Mouse (Mus musculus) spleen, postnatal 36 days (tissue): ENCODE results near the gene Ncf2.
A peak's percentile ranks its signal among the peaks of the same experiment; 100 is the strongest.

Experiments
- DNase-seq, 2 experiments: peaks; one replicate each; pipeline ENCODE4 v3.0.0; 2022; ENCODE audit warnings: low spot score in 2 of 2, mixed read lengths in 1 of 2

The Ncf2 gene

DNA sequence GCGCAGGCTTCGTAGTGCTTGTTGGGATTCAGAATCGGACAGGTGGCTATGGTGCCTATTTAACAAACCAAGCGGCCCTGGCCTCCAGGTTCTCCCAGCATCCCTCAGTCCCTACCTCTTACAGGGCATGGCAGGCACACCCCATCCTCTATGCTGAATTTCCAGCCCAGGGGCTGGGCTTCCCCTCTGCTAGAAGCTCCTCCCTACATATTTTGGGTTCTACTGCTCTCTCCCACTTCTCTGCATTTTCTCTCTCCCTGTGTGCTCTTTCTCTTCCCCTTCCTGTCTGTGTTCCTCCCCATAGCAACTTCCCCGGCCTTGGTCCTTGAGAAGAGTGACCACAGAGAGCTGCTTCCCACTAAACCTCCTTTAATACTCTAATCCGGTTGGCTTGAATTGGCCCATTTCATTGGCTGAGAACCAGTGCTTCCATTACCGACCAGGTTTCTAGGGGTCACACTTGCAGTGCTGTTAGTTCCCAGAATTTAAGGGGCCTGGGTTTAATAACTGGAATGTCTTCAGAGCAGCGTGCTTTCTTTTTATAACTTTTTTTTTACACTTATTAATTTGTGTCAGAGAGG lies 3.2 kb upstream of the Ncf2 start:
- DNase-seq = no peak

DNA sequence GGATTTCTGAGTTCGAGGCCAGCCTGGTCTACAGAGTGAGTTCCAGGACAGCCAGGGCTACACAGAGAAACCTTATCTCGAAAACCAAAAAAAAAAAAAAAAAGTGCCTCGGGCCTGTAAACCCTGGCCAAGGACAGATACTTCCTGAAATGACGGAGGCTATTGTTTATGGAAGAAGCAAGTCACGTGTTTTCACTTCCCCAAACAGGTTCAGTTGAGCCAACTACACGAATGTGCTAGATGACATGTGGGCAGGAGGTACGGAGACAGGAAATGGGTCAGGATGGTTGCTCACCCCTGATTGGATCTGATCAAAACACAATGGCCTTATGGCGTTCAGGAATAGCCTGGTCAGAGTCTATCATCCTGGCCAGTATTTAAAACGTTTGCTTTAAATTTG lies 1.9 kb upstream of the Ncf2 start:
- peak; percentile 63 to 77 for DNase-seq

DNA sequence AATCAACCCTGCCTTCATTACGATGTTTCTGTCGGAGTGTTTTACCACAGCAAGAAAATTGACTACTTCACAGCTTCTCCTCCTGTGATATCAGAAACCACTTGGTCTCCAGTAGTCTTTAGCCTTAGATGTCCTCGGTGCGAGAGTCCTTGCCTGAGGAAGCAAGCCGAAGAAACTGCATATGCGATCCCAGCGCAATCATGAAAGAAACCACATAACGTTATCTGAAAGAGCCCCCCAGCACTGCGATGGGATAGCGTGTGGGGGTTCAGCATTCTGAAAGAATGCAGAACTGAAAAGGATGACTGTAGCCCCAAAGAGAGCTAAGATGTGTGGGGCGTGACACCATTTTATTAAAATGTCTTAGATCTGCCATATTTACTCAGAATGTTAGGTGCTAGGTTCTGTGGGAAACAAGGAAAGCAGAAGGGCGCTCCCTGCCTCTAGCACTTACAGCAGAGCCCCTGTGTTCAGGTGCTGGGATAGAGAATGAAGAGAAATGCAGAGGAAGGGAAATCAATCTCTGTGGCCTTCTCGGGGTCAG lies 711 bp downstream of the Ncf2 start:
- DNase-seq = no peak

DNA sequence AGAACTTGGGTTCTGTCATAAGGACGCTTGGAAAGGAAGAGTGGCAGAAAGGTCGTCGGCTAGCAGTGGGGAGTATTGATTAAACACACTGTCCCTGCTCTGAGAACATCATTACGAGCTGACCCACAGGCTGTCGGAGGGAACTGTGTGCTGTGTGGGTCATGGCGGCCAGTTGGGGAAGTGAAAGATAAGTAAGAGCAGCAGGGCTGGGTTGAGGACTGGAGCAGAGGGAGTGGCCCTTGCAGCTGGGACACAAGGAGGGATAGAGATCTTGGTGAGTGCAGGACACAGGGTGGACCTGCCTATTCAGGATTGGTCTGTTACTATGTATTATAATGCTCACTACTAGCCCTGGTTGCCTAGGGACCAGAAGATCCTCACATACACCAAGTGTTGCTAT lies 4.9 kb downstream of the Ncf2 start:
- peak in 1 of 2 experiments; percentile 26 for DNase-seq

DNA sequence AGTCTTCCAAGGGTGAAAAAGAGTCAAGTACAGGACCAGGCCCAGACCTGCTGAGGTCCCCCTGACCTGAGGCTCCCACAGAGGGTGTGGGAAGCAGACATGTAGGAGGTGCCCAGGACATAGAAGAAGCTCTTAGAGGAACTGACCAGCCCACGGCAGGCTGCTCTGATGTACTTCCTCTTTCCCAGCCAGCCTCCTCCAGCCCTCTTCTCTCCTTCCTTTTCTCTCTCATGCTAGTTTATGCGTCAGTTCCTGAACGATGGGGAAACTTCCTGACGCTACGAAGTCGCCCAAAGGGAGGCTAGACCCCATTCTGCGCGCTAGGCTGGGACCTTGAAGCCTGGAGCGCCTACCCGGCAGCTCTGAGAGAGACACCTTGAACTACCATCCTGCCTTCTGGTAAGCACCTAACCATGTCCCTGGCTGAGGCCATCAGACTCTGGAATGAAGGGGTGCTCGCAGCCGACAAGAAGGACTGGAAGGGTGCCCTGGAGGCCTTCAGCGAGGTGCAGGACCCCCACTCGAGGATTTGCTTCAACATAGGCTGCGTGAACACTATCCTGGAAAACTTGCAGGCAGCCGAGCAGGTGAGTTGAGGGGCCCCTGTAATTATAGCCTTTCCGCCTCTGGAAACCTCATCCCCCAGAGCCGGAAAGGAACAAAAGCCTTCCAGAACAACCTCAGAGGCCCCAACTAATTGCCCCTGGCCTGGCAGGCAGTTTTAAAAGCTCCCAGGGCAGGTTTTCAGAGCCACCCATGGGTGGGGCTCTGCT lies 7.8 kb downstream of the Ncf2 start:
- DNase-seq = peak; percentile 67 to 74

DNA sequence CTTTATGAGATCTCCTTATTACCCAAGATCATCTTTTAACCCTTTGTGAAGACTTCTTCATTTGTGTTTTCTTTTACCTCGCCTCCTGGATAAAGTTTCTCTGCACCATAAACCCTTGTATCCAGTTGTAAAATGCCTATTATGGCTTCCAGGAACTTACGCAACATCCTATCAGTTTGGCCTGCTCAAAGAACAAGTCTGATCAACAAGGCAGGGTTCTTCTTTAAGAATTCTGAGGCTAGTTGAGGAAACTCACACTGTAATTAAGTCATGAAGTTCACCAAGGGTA lies 8.3 kb downstream of the Ncf2 start:
- no peak for DNase-seq

DNA sequence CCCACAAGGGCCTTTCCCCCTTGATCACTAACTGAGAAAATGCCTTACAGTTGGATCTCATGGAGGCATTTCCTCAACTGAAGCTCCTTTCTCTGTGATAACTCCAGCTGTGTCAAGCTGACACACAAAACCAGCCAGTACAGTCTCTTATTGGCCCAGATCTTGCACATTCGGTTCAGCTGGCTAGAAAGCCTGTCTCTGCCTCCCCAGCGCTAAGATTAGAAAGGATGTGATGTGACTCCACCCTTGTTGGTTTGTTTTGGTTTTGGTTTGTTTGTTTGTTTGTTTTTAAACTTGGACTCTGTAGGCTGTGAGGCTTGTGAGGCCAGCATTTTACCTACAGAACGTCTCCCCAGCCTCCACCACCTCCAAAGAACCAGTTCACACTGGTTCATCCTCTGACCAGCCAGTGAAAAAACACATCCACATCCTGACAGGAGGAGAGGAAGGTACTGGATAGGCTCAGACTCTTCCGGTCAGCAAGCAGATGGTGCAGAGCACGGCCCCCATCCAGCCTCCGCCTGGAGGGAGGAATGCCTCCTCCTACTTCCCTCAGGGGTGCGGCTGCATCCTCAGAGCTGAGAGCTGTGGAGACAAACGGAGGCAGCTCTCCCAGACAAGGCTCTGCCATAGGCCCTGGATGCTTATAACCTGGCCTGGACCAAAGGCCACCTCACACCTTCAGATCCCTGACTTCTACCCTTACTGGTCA lies 9.7 kb downstream of the Ncf2 start:
- no peak for DNase-seq

DNA sequence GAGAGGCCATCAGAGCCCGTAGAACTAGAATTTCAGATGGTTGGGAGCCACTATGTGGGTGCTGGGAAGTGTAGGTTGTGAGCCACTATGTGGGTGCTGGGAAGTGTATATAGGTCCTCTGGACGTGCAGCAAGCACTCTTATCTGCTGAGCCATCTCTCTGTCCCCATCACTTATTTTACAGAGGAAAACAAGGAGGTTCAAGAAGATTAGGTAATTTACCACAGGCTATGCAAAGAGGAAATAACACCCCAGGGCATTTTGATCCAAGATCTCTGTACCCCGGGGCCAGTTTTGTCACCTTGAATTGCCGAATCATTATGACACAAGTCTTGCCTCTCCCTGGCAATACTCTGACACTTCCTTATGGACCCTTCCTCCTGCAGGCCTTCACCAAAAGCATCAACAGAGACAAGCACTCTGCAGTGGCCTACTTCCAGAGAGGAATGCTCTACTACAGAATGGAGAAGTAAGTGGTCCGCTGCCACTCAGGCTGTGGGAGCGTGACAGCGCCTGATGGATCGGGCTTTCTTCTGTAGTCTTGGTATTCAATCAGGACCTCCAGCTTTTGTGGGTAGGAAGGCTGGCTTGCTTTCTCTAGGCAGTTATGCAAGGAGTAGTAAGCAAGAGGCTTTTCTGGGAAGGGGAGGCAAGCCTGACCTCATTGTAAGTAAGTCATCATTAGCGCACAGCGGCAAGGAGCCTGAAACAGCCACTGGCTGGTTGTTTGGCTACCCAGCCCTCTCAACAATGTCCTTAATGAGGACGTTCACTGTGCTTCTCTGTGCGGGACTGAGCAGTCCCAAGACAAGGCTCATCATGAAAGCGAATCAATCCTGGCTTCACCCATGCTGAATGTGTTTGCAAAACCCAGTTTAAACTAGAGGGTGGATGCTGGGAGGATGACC lies 10.8 kb downstream of the Ncf2 start:
- no peak for DNase-seq

DNA sequence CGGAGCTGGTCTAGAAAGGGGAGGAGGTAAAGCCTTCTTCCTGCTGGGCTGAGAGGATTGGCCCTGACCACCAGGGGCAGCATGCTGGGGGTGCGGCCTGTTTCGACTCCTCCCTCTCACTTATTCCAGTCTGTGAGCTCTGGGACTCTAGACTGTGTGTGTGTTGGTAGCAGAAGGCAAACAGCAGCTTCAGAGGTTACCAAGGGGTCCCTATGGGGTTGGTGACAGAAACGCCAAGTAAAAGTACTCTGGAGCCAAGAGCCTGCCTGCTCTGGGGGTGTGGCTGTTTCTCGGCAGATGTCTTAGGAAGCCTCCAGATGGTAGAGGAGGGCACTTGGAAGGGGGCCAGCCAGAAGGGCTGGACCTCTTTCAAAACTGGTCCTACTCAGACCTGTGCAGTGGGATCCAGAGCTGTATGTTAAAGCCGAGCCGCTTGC lies 15.3 kb downstream of the Ncf2 start:
- DNase-seq = no peak

DNA sequence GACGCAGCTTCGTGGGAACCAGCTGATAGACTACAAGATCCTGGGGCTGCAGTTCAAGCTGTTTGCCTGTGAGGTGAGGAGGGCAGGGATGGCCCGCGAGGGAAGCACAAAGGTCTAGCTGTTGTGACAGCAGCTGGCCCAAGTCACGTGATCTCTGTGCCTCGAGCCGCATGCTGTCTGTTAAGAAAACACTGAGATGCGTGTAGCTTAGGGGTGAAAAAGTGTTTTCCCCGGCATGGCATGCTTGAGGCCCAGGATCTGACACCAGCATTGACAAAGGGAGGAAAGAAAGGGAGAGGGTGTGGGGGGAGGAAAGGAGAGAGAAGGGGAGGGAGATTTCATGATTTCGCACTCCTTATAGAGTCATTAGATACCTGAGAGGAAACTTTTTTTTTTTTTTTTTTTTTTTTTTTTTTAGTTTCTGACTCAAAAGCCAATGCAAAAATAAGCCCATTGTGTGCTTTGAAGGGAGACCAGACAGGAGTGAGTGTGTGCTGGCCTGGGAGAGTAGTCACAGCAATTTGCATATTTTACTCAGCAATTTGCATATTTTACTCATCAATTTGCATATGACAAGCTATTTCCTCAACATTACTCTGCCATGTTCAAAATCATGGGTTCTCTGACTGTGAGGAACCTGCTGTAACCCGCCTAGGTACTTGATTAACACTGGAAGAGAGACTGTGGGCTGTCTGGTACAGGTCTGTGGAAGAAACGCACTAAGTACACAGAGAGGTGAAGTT lies 17.2 kb downstream of the Ncf2 start:
- peak; percentile 54 to 69 for DNase-seq

DNA sequence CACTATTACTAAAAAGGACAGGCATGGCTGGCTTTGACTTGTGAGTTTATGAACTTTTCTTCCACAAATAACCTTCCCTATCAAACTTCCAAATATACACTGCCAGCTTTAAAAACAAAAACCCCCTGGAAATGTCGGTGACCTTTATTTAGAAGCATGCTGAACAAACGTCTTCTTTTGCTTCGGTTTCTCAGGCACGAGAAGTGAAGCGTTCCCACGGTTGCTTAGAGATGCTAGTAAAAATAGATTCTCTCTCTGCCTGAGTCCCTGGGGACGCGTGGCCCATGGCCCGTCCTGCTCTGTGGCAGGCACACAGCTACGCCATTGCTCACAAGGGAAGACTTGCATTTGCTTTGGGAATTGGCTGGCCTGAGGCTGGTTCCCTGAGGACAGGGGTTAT lies 17.8 kb downstream of the Ncf2 start:
- DNase-seq = peak; percentile 87 to 88

DNA sequence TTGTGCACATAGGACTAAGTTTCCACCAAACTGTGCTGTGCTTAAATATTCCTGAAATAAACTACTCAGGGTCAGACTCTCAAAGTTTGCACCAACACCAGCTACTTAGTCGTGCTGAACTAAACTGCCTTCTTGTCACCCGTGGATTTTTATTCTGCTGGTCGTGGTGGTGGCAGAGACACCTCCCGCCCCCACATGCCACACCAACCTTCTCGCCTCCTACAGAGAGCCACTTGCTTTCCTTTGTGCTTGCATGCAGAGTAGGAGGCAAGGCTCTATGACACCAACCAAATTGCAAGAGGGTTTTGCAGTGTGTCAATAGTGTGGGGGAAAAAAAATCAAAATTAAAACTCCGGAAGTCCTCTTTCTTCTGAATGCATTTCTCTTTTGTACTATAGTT lies 19.6 kb downstream of the Ncf2 start:
- no peak for DNase-seq

DNA sequence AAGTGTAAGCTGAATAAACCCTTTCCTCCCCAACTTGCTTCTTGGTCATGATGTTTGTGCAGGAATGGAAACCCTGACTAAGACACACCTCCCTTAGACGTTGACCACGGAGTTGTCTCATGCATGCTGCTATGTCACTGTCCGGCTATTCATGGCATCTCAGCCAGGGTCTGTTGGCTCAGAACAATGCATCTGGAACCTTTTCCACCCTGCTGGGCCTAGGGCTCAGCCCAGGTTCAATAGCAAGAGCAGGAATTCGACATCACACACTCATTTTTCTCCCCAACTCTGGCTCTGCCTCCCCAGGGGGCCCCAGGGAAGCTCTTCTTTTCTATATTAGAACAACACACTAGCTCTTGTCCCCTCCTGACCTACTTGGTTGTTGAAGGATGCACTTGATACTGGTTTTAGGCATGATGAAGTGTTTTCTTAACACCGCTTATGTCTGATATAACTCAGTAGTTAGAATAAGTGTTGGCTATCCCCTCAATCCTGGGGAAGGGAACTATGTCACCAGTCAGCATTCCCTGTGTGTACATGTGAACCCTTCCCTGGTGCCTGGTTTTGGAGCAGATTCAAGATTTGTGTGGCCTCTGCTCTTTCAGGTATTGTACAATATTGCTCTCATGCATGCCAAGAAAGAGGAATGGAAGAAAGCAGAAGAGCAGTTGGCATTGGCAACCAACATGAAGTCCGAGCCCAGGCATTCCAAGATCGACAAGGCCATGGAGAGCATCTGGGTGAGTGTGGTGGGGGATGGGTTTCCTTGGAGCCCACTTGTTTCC lies 21.1 kb downstream of the Ncf2 start:
- no peak for DNase-seq

DNA sequence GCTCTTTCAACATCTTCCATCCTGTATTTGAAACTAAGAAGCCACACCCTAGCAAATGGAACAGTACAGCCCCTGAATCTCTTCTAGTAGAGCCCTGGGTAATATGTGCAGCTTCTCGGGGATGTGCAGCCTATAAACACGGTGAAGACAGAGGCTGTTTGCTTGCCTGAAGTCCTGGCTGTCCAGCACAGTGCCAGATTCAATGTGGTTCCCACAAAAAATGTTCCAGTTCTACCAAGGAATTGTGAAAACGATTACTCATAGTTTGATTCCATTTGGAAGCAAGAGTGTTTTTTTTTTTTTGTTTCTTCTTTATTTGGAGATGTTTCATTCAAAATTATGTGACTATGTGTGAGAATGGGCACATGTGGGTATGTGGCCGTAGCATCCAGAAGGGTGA lies 21.8 kb downstream of the Ncf2 start:
- DNase-seq = no peak

DNA sequence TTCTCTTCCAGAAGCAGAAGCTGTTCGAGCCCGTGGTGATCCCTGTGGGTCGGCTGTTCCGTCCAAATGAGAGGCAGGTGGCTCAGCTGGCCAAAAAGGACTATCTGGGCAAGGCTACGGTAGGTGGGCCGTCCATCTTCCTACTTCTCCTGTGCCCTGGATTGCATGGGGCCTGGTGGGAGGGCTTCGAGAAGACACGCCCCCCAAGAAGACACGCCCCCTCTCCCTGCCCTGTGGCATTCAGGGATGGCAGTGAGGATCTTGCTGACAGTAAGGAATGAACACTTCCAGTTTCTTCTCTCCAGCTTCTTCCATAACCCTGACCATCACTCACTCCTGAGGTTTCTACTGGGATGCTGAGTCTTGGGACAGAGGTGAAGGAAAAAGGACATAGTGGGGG lies 24.2 kb downstream of the Ncf2 start:
- DNase-seq = no peak

DNA sequence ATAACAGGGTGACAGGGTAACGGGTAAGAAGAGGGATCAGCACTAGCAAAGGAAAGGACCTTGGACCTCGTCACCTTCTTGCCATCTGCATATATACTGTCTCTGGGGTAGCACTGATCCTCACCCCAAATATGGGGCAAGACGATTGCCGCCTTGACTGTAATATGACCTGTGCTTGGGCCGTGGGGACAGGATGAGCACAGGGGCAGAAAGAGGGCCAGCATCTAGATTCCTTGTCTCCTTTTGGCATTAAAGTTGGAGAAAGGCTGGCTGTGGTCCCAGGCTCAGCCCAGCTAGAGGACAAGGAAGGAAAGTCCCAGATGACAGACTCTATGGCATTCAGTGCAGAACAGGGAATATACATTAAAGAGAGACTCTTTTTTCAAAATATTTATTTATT lies 26.5 kb downstream of the Ncf2 start:
- DNase-seq = no peak

DNA sequence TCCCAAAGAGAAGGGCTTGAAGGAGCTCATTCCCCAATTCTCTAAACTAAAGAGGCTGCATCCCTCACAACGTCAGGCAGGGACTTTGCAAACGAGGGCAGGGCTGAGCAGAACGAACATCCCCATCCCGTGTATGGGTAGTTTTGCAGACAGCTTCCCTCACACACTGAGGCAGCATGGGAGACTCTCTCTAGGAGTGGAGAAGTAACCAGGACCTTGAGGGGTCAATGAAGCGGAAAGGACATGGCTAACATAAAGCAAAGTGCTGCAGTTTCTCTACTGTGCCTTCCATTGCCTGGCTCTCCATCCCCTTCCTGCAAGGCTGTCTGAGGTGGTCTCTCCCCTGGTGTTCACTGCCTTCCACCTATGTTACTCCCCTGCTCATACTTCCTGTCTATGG lies 28.2 kb downstream of the Ncf2 start:
- DNase-seq = no peak

DNA sequence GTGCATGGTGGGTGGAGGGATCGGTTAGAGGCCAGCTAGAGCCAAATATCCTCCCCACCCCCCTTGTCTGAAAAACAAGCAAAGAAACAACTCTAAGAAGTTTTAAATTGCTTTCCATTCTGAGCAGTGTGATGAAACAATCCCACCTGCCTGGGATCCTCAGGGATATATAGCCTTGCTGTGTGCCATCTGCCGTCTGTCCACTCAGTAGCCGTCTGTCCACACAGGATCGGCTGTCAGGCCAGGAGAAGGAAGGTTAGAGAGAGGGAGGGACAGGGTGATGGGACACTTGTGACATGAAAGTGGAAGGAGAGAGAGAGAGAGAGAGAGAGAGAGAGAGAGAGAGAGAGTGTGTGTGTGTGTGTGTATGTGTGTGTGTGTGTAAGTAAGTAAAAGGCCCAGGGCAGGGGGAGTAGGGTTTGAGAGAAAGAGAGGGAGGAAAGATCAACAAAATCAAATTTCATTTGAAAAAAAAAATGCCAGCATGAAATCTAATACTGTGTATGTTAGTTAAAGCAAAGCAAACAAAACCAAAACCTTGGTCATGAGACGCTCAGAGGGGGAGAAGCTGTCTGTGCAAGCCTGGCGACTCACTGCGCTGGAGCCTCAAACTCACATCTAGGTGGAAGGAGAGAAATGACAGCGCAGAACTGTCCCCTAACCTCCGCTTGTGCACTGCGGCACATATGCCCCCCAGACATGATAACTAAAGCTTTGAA lies 28.8 kb downstream of the Ncf2 start:
- no peak for DNase-seq

DNA sequence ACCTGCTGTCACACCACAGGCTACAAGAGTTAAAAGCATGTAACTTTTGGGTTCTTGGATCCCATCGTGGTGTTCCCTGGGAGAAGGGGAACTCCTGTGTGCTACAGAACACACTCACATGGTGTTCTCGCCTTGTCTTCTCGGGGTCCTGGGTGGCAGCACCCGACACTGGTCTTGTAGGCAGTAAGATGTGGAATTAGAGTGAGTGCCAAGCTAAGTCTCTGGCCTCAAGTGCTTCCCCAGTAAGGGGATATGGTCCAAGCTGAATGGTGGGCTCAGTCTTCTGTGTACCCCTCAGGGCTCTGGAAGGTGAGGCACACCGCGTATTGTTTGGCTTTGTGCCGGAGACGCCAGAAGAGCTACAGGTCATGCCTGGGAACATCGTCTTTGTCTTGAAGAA lies 30.1 kb downstream of the Ncf2 start:
- no peak for DNase-seq

DNA sequence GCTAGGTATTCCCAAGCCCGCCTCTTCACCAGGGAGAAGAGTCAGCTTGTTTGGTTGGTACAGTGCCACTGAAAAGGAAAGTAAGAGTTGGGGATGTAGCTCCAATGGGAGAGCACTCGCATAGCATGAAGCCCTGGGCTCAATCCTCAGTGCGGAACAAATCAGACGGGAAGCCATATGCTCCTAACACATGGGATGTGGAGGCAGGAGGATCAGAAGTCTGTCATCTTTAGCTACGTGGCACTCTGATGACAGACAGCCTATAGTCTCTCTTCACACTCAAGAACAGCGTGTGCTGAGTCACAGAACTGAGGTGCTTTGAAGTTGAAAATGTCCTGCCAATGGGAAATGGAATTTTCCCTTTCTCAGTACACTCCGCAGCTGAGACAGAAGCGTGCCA lies 31.0 kb downstream of the Ncf2 start:
- DNase-seq = no peak
